8 mouse cellular contexts compared by ENCODE assay signal in genomic region chr4:34614630-34615094, GRCm38 (mm10). TPM values are rescaled to one million over a fixed set of nuclear protein-coding genes. Genes with fewer than 3 reads are reported as not detected.
DNase-seq lines count a peak whose midpoint lies in the region; ATAC-seq and TF ChIP-seq lines count a peak whose summit lies in the region.

Orc3 (minus strand) TSS chr4:34614944.
Rars2 (plus strand) TSS chr4:34614957.

- peak within 1 kb of the TSS; percentile 73 for H3K9ac ChIP-seq in hindbrain, postnatal 0 days (replicated peaks; ENCODE audit: low read length)

- DNase-seq in WW6 (ENCODE audit: low read depth, low spot score) = peak; percentile 76
- DNase-seq in cerebellum, postnatal 4 days (ENCODE audit: low spot score in 2 of 2) = peak; percentile 82 to 89
- peak; percentile 95 for DNase-seq in gastrocnemius, adult 2 months
- DNase-seq in hindbrain, postnatal 0 days (ENCODE audit: low spot score) = peak; percentile 95
- peak; percentile 93 to 95 for DNase-seq in left cerebral cortex, adult 2 months (ENCODE audit: extremely low spot score in 1 of 2, low spot score in 2 of 2)
- DNase-seq in right cerebral cortex, adult 2 months (ENCODE audit: low spot score in 2 of 2) = peak; percentile 93
- peak; percentile 92 for DNase-seq in urinary bladder, postnatal 14 days (ENCODE audit: low spot score)

- H3K36me3 ChIP-seq in hindbrain, postnatal 0 days (ENCODE audit: insufficient read depth, low read length) = 0 out of 2 replicates have a peak, but pooled peaks cover 2% of the 10 kb centered on the region

- peak within 1 kb of the TSS; percentile 82 for H3K4me2 ChIP-seq in hindbrain, postnatal 0 days (ENCODE audit: low read depth, low read length)

- peak within 1 kb of the TSS; percentile 95 for H3K27ac ChIP-seq in gastrocnemius, adult 2 months
- H3K27ac ChIP-seq in hindbrain, postnatal 0 days = peak within 1 kb of the TSS; percentile 88
- peak within 1 kb of the TSS; percentile 98 for H3K27ac ChIP-seq in left cerebral cortex, adult 2 months

- ATAC-seq in hindbrain, postnatal 0 days = peak; percentile 99
- ATAC-seq in megakaryocyte, adult 5-6 weeks (ENCODE audit: poor library complexity, severe bottlenecking) = peak; percentile 99

- peaks cover 17% of the 10 kb centered on the region for H3K4me1 ChIP-seq in hindbrain, postnatal 0 days (ENCODE audit: insufficient read depth, low read length)

- H3K27me3 ChIP-seq in hindbrain, postnatal 0 days (ENCODE audit: insufficient read depth, low read length) = no peaks in the 10 kb centered on the region

- H3K9me3 ChIP-seq in hindbrain, postnatal 0 days (ENCODE audit: low read length) = no peaks in the 10 kb centered on the region

- peak within 1 kb of the TSS; percentile 92 for H3K4me3 ChIP-seq in gastrocnemius, adult 2 months
- H3K4me3 ChIP-seq in hindbrain, postnatal 0 days (ENCODE audit: low read length) = peak within 1 kb of the TSS; percentile 65
- peak within 1 kb of the TSS; percentile 64 for H3K4me3 ChIP-seq in left cerebral cortex, adult 2 months

- WGBS in hindbrain, postnatal 0 days = 0% methylated on average over 42 of the region's 42 CpGs

- intact Hi-C loops in gastrocnemius, adult 2 months (cut with DNase I) = loop anchor here (5.0 kb wide), 1 partner anchor 62 kb away; the partner anchor contains the start of gene Akirin2
- intact Hi-C loops in left cerebral cortex, adult 2 months (cut with DNase I) = loop anchor here (2.0 kb wide), 1 partner anchor 72 kb away; the partner anchor contains the start of gene Slc35a1

- peak; percentile 23; the same call in 1 of the 2 replicates for TF ChIP-seq CTCF in gastrocnemius, adult 2 months (IDR thresholded peaks at IDR 0.05)
- peak; percentile 59 for TF ChIP-seq CTCF in hindbrain, postnatal 0 days (IDR thresholded peaks at IDR 0.05; ENCODE audit: low read depth)
- TF ChIP-seq CTCF in left cerebral cortex, adult 2 months (IDR thresholded peaks at IDR 0.05) = peak; percentile 23

RNA-seq across cellular contexts. Expression of gene Orc3, which starts in this region (rescaled TPM):
- total RNA-seq in gastrocnemius, adult 2 months (2021) = 10 to 100 TPM; 38.2 to 38.9 TPM
- 68.0 and 68.9 TPM in 2 replicates for total RNA-seq in hindbrain, postnatal 0 days (2014; rRNA removed)
- 61.8 and 61.9 TPM in 2 replicates for polyA plus RNA-seq in hindbrain, postnatal 0 days (2015; fragmentation: Nextera tagmentation; extraction: Ambion mirVana)
- total RNA-seq in left cerebral cortex, adult 2 months (2021) = 10 to 100 TPM; 41.6 to 42.4 TPM
- total RNA-seq in megakaryocyte, adult 5-6 weeks (2015) = 61.1 and 71.6 TPM in 2 replicates
- total RNA-seq in megakaryocyte, adult 5-6 weeks (2017) = 55.7 and 61.4 TPM in 2 replicates

RNA-seq across cellular contexts. Expression of gene Rars2, which starts in this region (rescaled TPM):
- total RNA-seq in gastrocnemius, adult 2 months (2021) = 10 to 100 TPM; 18.2 to 22.1 TPM
- 11.0 and 16.8 TPM in 2 replicates for total RNA-seq in hindbrain, postnatal 0 days (2014; rRNA removed)
- polyA plus RNA-seq in hindbrain, postnatal 0 days (2015; fragmentation: Nextera tagmentation; extraction: Ambion mirVana) = 45.8 and 46.5 TPM in 2 replicates
- total RNA-seq in left cerebral cortex, adult 2 months (2021) = 10 to 100 TPM; 21.3 to 27.7 TPM
- 16.1 and 19.4 TPM in 2 replicates for total RNA-seq in megakaryocyte, adult 5-6 weeks (2015)
- total RNA-seq in megakaryocyte, adult 5-6 weeks (2017) = 15.7 and 21.0 TPM in 2 replicates

Comparison
In these comparisons a context has a peak if more than half of its experiments do, and no peak if none do; other contexts are left out.
1. Peak in every context shown above with its lines: DNase-seq, ATAC-seq, H3K4me3 ChIP-seq and H3K27ac ChIP-seq.